ENCODE assay signal across 33 mouse cellular contexts in genomic region chr7:28159292-28159691, GRCm38 (mm10). TPM values are rescaled to one million over a fixed set of nuclear protein-coding genes. Genes with fewer than 3 reads are reported as not detected.
DNase-seq lines count a peak whose midpoint lies in the region; ATAC-seq lines count a peak whose summit lies in the region.
"Had no signal": no experiment of that assay in that cellular context is flagged by ENCODE, and none has a peak within 500 bp of the region (broad histone marks: within the 10 kb centered on the region; RNA-seq: fewer than 3 reads in every experiment).

No protein-coding gene starts in this region.

- no peak overlapping the region for H3K4me2 ChIP-seq in heart, embryonic 13.5 days
- H3K4me2 ChIP-seq in midbrain, embryonic 13.5 days (replicated peaks): no peak overlapping the region
- H3K4me2 ChIP-seq in midbrain, embryonic 16.5 days (ENCODE audit: low read length): no peak overlapping the region
- H3K4me2 ChIP-seq: forebrain, embryonic 13.5 days; hindbrain, embryonic 14.5 days; kidney, embryonic 15.5 days; liver, embryonic 12.5 days; neural tube, embryonic 15.5 days had no signal

- H3K4me1 ChIP-seq in heart, embryonic 13.5 days: no peaks in the 10 kb centered on the region
- H3K4me1 ChIP-seq in midbrain, embryonic 13.5 days (replicated peaks): no peaks in the 10 kb centered on the region
- no peaks in the 10 kb centered on the region for H3K4me1 ChIP-seq in midbrain, embryonic 16.5 days (ENCODE audit: control insufficient read depth, insufficient read depth, low read length)
- H3K4me1 ChIP-seq: forebrain, embryonic 13.5 days; kidney, embryonic 15.5 days; liver, embryonic 12.5 days; neural tube, embryonic 15.5 days had no signal

- WGBS in heart, embryonic 13.5 days: 26% methylated on average over 6 of the region's 6 CpGs
- WGBS in midbrain, embryonic 13.5 days: 77% methylated on average over 6 of the region's 6 CpGs
- WGBS in midbrain, embryonic 16.5 days: 66% methylated on average over 6 of the region's 6 CpGs

- H3K27ac ChIP-seq in heart, embryonic 13.5 days (replicated peaks): no peak overlapping the region
- H3K27ac ChIP-seq in midbrain, embryonic 13.5 days: no peak overlapping the region
- H3K27ac ChIP-seq in midbrain, embryonic 16.5 days (ENCODE audit: low read length): no peak overlapping the region
- H3K27ac ChIP-seq: forebrain, embryonic 13.5 days; heart, embryonic 10.5 days; hindbrain, embryonic 14.5 days; kidney, embryonic 15.5 days; left cerebral cortex, adult 2 months; liver, embryonic 12.5 days; macrophage; neural tube, embryonic 15.5 days had no signal

- H3K36me3 ChIP-seq in heart, embryonic 13.5 days: no peaks in the 10 kb centered on the region
- no peaks in the 10 kb centered on the region for H3K36me3 ChIP-seq in midbrain, embryonic 13.5 days
- no peaks in the 10 kb centered on the region for H3K36me3 ChIP-seq in midbrain, embryonic 16.5 days (ENCODE audit: control insufficient read depth, insufficient read depth, low read length)
- H3K36me3 ChIP-seq: heart, embryonic 10.5 days; kidney, embryonic 15.5 days; liver, embryonic 12.5 days; neural tube, embryonic 15.5 days had no signal

- no peak overlapping the region for H3K4me3 ChIP-seq in heart, embryonic 13.5 days
- H3K4me3 ChIP-seq in midbrain, embryonic 13.5 days (replicated peaks): no peak overlapping the region
- H3K4me3 ChIP-seq in midbrain, embryonic 16.5 days (ENCODE audit: low read depth, low read length): no peak overlapping the region
- H3K4me3 ChIP-seq: erythroblast, embryonic 14.5 days; forebrain, embryonic 13.5 days; heart, embryonic 10.5 days; kidney, embryonic 15.5 days; left cerebral cortex, adult 2 months; liver, embryonic 12.5 days; neural tube, embryonic 15.5 days had no signal

- peaks cover 2% of the 10 kb centered on the region for H3K27me3 ChIP-seq in heart, embryonic 13.5 days (replicated peaks)
- no peaks in the 10 kb centered on the region; the same call in 1 of the 2 replicates for H3K27me3 ChIP-seq in midbrain, embryonic 13.5 days
- H3K27me3 ChIP-seq in midbrain, embryonic 16.5 days (ENCODE audit: control insufficient read depth, insufficient read depth, low read depth, low read length): no peaks in the 10 kb centered on the region
- H3K27me3 ChIP-seq: forebrain, embryonic 13.5 days; kidney, embryonic 15.5 days; neural tube, embryonic 15.5 days had no signal

- ATAC-seq in heart, embryonic 13.5 days (ENCODE audit: extremely low read depth, insufficient number of reproducible peaks, low FRiP score, low TSS enrichment): no peak
- no peak for ATAC-seq in midbrain, embryonic 13.5 days
- no peak for ATAC-seq in midbrain, embryonic 16.5 days
- 0 out of 2 replicates have a peak, but pooled peaks have one; percentile 54 for ATAC-seq in erythroid progenitor cell, adult 5-6 weeks (replicated peaks; ENCODE audit: low FRiP score, poor library complexity, severe bottlenecking)
- ATAC-seq: forebrain, embryonic 13.5 days; liver, embryonic 12.5 days; liver, postnatal 0 days had no signal

- DNase-seq in heart, adult 8-10 months (ENCODE audit: low spot score): no peak
- no peak for DNase-seq in left cerebral cortex, postnatal 36 days (ENCODE audit: low spot score in 2 of 2)
- no peak for DNase-seq in embryo, embryonic 10 days (ENCODE audit: low spot score)
- DNase-seq: adrenal gland, postnatal 10 days; cerebellum, adult 9-10 months; cerebellum, postnatal 36 days; embryo, embryonic 11 days; gastrocnemius, postnatal 14 days; heart, postnatal 36 days; kidney, adult 18-20 months; kidney, postnatal 25 days; left cerebral cortex, postnatal 4 days; liver, postnatal 0 days; right cerebral cortex, postnatal 25 days; thymus, adult 2 months; thymus, postnatal 36 days had no signal

- no peaks in the 10 kb centered on the region for H3K9me3 ChIP-seq in heart, embryonic 13.5 days
- no peaks in the 10 kb centered on the region for H3K9me3 ChIP-seq in midbrain, embryonic 13.5 days
- H3K9me3 ChIP-seq in midbrain, embryonic 16.5 days (replicated peaks; ENCODE audit: control insufficient read depth, low read length, poor library complexity, severe bottlenecking): no peaks in the 10 kb centered on the region
- H3K9me3 ChIP-seq: forebrain, embryonic 13.5 days; heart, embryonic 10.5 days; kidney, embryonic 15.5 days; liver, embryonic 12.5 days; neural tube, embryonic 15.5 days had no signal

- 0 out of 2 replicates have a peak overlapping the region, but pooled peaks have one; percentile 6 for H3K9ac ChIP-seq in heart, embryonic 13.5 days
- H3K9ac ChIP-seq in midbrain, embryonic 13.5 days (replicated peaks): peak overlapping the region; percentile 36; the same call in 1 of the 2 replicates
- no peak overlapping the region for H3K9ac ChIP-seq in midbrain, embryonic 16.5 days (ENCODE audit: low read depth, low read length)
- H3K9ac ChIP-seq: forebrain, embryonic 13.5 days; hindbrain, embryonic 14.5 days; kidney, embryonic 15.5 days; liver, embryonic 12.5 days; liver, postnatal 0 days; neural tube, embryonic 15.5 days had no signal

- intact Hi-C loops in left cerebral cortex, postnatal 36 days (cut with DNase I): no loop called here

RNA-seq across cellular contexts. Expression of gene Fbl, which starts 10.2 kb away (rescaled TPM):
- polyA plus RNA-seq in heart, embryonic 13.5 days (2015; fragmentation: Nextera tagmentation; extraction: Ambion mirVana): 81.3 and 86.7 TPM in 2 replicates
- total RNA-seq in heart, adult 8-10 months (2022): 10 to 100 TPM; 31.1 to 33.6 (median 32.1) TPM
- 89.5 and 98.1 TPM in 2 replicates for polyA plus RNA-seq in midbrain, embryonic 13.5 days (2015; fragmentation: Nextera tagmentation; extraction: Ambion mirVana)
- polyA plus RNA-seq in midbrain, embryonic 16.5 days (2015; fragmentation: Nextera tagmentation; extraction: Ambion mirVana): 69.8 and 72.4 TPM in 2 replicates
- 18.4 and 40.4 TPM in 2 replicates for total RNA-seq in erythroid progenitor cell, adult 5-6 weeks (2015; ENCODE audit: low replicate concordance)
- total RNA-seq in erythroid progenitor cell, adult 5-6 weeks (2017; ENCODE audit: low replicate concordance): 15.7 and 17.5 TPM in 2 replicates
- 10 to 100 TPM; 50.3 to 54.8 TPM for total RNA-seq in left cerebral cortex, postnatal 36 days (2021)

RNA-seq across cellular contexts. Expression of gene Dyrk1b, which starts 20.0 kb away (rescaled TPM):
- 8.8 and 9.0 TPM in 2 replicates for polyA plus RNA-seq in heart, embryonic 13.5 days (2015; fragmentation: Nextera tagmentation; extraction: Ambion mirVana)
- total RNA-seq in heart, adult 8-10 months (2022): 10 to 100 TPM; 24.0 to 34.6 (median 31.8) TPM
- 18.5 and 20.8 TPM in 2 replicates for polyA plus RNA-seq in midbrain, embryonic 13.5 days (2015; fragmentation: Nextera tagmentation; extraction: Ambion mirVana)
- polyA plus RNA-seq in midbrain, embryonic 16.5 days (2015; fragmentation: Nextera tagmentation; extraction: Ambion mirVana): 10.2 and 12.1 TPM in 2 replicates
- total RNA-seq in erythroid progenitor cell, adult 5-6 weeks (2015; ENCODE audit: low replicate concordance): 7.5 and 10.1 TPM in 2 replicates
- 8.4 and 12.5 TPM in 2 replicates for total RNA-seq in erythroid progenitor cell, adult 5-6 weeks (2017; ENCODE audit: low replicate concordance)
- 10 to 100 TPM; 46.7 to 54.8 TPM for total RNA-seq in left cerebral cortex, postnatal 36 days (2021)

RNA-seq across cellular contexts. Expression of gene 9530053A07Rik, which starts 30.0 kb away (rescaled TPM):
- polyA plus RNA-seq in heart, embryonic 13.5 days (2015; fragmentation: Nextera tagmentation; extraction: Ambion mirVana): 0.05 TPM in 1 of 2 replicates, not detected in the other
- total RNA-seq in heart, adult 8-10 months (2022): not detected
- 0.05 TPM in 2 replicates for polyA plus RNA-seq in midbrain, embryonic 13.5 days (2015; fragmentation: Nextera tagmentation; extraction: Ambion mirVana)
- 0.03 and 0.07 TPM in 2 replicates for polyA plus RNA-seq in midbrain, embryonic 16.5 days (2015; fragmentation: Nextera tagmentation; extraction: Ambion mirVana)
- not detected in 2 replicates for total RNA-seq in erythroid progenitor cell, adult 5-6 weeks (2015; ENCODE audit: low replicate concordance)
- total RNA-seq in erythroid progenitor cell, adult 5-6 weeks (2017; ENCODE audit: low replicate concordance): not detected in 2 replicates
- under 1 TPM; 0.07 TPM for total RNA-seq in left cerebral cortex, postnatal 36 days (2021)
- total RNA-seq: adrenal gland, postnatal 10 days; gastrocnemius, postnatal 14 days; granulocyte monocyte progenitor cell, adult 5-6 weeks; heart, postnatal 36 days; left cerebral cortex, postnatal 4 days; megakaryocyte-erythroid progenitor cell, adult 5-6 weeks had no signal
- polyA plus RNA-seq: limb, embryonic 14.5 days; liver, postnatal 0 days; lung, embryonic 16.5 days; macrophage had no signal
